Mouse (Mus musculus): ENCODE results near the gene Nfkbid. TPM values are rescaled to one million over a fixed set of nuclear protein-coding genes. Genes with fewer than 3 reads are reported as not detected.

Nfkbid gene
- polyA plus RNA-seq, 1 experiment, result 8.6 TPM

DNA sequence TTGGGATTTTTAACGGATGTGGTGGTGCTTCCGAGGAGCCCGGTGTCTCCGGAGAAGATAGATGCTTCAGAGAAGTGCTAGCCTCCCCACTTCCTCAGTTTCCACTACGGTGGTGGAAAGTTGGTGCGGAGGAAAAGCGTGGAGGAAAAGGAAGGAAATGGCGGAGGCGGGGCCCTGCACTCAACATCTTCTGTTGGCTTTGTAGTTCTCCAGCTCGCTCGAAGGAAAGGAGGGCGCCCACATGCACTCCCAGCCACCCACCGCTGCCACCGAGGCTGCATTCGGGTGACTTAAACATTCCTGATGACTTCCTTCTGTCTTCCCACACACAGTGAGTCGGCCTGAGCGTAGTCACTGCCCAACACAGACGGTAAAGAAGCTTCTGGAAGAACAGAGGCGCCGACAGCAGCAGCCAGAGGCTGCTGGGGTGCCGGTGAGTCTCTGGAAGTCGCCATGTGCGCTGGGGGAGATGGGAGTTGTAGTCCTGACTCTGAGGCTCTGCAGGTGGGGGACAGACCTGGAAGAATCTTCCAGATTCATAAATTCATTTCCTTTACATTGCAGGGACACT is 1.6 kb downstream of the Nfkbid start:
- 35% methylated on average over 23 of the region's 23 CpGs for WGBS
- no peak for DNase-seq (ENCODE audit: low read depth, low spot score)

DNA sequence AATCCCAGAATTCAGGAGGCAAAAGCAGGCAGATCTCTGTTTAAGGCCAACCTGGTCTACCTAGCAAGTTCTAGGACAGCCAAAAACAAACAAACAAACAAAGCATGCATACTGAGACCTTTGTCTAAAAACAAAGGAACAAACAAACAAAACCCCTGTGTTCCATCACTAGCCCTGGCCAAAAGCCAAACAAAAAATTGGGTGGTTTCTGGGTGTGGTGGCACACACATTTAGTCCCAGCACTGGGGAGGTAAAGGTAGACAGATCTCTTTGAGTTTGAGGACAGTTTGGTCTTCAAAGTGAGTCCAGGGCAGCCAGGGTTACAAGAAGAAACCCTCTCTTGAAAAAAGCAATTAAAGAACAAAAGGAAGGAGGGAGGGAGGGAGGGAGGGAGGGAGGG is 7.8 kb downstream of the Nfkbid start:
- no peak for DNase-seq (ENCODE audit: low read depth, low spot score)

DNA sequence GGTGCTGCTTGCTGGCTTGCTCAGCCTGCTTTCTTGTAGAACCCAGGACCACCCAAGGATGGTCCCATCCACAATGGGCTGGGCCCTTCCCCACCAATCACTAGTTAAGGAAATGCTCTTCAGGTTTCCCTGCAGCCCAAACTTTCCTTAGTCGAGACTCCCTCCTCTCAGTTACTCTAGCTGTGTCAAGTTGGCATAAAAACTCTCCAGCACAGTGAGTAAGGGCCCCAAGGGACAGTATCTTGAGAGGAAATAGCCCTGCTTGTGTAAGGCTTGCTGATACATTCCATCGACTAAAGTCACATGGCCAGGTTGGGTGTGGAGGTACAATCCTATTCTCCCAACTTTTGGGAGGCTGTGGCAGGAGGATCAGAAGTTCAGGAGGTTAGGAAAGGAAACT is 8.7 kb downstream of the Nfkbid start:
- DNase-seq (ENCODE audit: low read depth, low spot score), result no peak
- 26% methylated on average over 2 of the region's 2 CpGs for WGBS

DNA sequence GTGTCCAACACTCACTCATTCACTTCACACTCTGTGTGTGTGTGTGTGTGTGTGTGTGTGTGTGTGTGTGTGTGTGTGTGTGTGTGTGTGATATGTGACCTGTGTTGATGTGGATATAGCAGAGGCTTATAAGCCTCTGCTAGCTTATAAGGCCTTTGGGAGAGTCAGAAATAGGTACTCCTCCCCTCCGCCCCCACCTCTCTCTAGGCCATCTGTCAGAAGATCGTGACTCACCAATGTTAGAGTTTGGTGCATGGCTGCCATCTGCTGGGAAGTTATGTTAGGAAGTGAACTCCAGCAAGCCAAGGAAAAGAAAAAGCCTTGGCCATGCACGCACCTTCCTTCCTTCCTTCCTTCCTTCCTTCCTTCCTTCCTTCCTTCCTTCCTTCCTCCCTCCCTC is 10.3 kb downstream of the Nfkbid start:
- DNase-seq (ENCODE audit: low read depth, low spot score), result no peak
- 8% methylated on average over 3 of the region's 3 CpGs for WGBS

DNA sequence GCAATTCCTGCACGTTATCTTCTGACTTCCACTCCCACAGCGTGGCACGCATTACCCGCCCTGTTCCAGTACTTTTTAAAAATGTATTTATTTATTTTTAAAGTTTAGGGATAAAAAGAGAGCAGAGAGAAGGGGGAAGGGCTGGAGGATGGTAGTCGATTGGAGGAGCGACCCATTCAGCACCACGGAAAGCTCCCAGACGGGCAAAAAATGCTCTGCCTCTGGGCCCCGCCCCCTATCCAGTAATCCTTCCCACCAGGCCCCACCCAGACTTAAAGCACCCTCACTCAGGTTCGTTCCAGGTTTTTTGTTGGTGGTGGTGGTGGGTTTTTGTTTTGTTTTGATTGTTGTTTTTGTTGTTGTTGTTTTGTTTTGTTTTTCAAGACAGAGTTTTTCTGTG is 12.7 kb downstream of the Nfkbid start:
- 4% methylated on average over 10 of the region's 10 CpGs for WGBS
- no peak for DNase-seq (ENCODE audit: low read depth, low spot score)

DNA sequence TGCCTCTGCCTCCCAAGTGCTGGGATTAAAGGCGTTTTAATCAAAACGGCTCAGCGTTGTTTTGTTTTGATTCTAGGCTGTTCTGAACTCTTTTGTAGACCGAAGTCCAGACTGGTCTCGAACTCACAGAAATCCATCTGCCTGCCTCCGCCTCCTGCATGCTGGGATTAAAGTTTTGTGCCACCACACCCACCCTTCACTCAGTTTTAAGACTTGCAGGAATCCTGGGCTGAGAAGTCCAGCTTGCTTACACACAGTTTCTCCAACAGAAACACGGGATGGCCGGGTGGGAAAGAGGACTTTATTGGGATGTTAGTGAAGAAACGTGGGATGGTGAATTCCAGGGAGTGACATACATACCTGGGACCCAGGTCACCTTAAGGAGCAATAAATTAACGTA is 13.2 kb downstream of the Nfkbid start:
- 64% methylated on average over 10 of the region's 10 CpGs for WGBS
- no peak for DNase-seq (ENCODE audit: low read depth, low spot score)

DNA sequence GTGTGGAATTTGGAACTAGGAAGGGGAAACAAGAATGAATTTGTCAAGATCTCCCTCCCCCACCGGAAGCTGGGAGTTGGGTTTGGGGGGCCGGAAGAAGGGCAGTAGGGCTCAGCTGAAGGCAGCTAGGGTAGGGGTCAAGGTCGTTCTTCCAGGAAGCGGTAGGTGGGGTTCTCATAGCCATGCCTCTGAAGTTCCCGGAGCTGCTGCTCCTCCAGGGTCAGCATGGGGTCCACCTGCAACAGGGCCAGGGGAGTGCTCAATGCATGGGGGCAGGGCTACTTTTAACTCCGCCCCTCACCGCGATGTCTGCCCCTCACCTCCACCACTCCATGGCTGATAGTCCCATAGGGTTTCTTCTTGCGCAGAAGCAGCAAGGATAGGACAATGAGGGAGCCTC is 13.6 kb downstream of the Nfkbid start:
- no peak for DNase-seq (ENCODE audit: low read depth, low spot score)
- WGBS, result 46% methylated on average over 9 of the region's 9 CpGs

DNA sequence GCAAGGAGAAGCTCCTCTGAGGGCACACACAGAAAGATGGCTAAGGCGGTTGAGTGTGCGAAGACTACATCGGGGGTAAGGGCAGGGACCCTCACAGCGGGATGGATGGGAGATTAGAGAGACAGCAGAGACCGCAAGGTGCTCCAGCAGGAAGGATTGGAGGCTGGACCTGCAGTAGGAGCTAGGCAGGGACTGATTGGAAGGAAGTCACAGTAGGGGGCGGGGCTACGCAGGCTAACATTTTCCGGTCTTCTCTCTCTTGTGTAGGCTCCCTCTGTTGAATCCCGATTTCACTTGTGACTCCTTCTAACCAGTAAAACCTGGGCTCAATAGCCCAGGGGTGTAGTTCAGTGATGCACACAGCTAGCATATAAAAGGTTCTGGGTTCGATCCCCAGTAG is 15.3 kb downstream of the Nfkbid start:
- DNase-seq (ENCODE audit: low read depth, low spot score), result no peak
- 27% methylated on average over 10 of the region's 10 CpGs for whole genome bisulfite sequencing

DNA sequence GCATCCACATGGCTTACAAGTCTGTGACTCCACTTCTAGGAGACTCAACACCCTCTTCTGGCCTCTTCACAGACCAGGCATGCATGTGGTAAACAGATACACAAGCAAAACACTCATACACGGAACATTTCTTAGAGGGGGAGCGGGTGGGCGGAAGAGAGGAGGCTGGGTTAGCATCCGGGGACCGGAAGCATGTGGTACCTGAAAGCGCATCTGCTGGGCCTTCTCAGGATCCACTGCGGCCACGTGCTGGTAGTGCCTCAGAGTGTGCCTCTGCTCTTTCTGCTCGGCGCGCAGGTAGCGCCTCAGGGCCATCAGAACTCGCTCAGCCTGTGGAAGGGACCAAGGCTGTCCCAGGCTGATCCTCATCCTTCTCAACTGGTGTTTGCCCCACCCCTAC is 18.2 kb downstream of the Nfkbid start:
- no peak for DNase-seq (ENCODE audit: low read depth, low spot score)
- WGBS, result 77% methylated on average over 13 of the region's 13 CpGs

DNA sequence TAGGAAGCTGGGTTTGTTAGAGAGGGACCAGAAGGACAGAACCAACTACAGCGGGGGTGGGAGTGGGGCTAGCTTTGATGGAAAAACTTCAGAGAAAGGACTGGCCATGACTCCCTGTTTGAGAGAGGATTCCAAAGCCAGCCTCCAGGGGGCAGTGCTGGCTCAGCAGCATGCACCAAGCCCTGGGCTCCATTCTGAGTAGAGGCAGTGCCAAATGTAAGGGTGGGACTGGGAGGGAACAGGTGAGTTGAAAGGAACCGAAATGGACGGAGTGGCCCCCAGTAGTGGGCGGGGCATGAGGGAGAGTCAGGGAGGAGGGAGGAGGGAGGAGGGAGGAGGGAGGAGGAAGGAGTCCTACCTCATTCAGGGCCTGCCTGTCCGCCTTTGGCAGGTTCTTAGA is 19.2 kb downstream of the Nfkbid start:
- DNase-seq (ENCODE audit: low read depth, low spot score), result no peak
- WGBS, result 16% methylated on average over 4 of the region's 5 CpGs

DNA sequence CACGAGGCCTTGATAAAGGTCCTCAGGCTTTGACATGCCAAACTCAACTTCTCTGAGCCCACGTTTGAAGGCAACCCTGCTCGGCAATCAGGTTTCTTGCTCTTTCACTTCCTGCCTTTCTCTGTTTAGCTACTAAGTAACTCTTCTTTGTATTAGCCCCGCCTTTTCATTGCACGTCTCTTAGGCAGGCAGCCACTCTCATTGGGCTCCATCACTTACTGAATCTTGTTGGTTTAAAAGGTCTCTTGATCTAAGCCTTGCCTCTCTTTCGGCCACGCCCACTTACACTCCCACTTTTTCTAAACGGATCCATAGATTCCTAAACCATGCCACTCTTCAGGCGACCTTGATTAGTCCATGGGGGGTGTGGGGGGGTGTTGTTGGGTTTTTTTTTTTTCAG is 22.2 kb downstream of the Nfkbid start:
- 23% methylated on average over 9 of the region's 9 CpGs for WGBS
- DNase-seq (ENCODE audit: low read depth, low spot score), result no peak

DNA sequence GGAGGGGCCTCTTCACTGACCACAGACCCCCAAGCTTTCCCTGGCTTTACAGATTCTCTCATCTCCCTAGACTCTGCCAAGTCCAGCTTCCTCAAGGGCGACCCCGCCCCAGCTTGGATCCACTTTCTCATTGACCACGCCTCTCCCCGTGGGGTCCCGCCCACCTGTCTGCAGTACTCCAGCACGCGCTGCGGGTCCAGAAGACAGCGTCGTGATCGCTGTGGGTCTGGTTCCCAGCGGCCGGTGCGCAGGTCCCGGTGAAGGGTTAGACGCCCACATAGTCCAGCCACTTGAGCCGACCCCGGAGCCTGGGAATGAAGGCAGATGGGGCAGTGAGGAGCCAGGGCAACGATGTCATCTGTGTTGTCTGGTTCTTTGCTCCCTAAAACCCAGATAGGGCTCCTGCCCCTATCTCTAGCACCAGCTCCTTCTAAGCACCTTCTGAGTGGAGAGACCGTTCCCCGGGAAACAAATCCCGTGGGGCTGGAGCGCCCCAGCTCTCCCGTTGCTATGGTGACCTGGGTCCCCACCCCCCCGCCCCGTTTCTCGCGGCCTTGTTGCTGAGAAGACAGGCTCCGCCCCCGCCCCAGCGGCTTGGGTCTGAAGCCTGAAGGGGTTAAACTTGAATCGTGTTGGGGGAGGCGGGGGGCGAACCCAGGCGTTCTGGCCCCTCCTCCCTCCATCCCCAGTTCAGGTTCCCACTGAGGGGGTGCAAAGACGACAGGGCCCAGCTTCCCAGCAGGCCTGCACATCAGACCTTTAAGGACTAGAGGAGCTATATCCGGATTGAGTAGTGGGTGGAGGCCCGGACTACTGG is 22.8 kb downstream of the Nfkbid start:
- DNase-seq (ENCODE audit: low read depth, low spot score), result no peak
- WGBS, result 3% methylated on average over 38 of the region's 38 CpGs

DNA sequence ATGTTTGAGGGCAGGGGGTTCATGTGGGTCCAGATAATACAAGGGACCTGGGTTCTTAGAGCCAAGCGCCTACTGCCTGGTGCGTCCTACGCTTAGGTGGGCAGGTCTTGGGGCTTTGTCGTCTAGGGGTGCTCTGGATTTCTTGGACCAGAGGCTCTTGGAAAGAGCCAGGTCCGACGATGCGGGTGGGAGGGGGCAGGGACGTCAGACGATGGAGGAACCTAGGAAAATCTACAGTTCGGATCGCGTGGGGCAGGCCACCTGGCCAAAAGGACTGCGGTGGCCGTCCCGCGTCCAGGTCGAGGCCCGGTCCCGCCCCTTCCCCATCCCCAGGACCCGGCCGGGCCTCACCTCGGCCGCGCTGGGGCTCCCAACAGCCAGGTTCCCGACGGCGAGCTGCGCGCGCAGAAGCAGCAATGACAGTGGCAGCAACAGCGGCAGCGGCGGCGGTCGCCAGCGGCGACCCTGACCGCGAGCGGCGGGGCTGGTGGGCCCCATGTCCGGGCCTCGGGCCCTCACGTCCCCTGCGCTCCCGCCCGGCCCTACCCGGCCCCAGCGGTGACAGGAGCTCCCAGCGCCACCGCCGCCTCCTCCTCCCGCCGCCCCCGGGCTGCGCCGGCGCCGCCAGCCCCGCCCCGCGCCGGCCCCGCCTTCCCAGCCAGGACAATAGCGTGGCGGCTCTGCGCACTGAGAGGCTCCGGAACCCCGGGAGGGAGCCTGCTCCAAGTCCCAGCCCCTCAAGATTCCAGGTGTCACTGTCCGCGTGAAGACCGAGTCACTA is 23.6 kb downstream of the Nfkbid start, which contains the start of gene Aplp1:
Gene Aplp1, minus strand, starts transcription at position 565 of the 781 bp plus-strand sequence.
- WGBS, result 2% methylated on average over 71 of the region's 72 CpGs
- no peak for DNase-seq (ENCODE audit: low read depth, low spot score)

DNA sequence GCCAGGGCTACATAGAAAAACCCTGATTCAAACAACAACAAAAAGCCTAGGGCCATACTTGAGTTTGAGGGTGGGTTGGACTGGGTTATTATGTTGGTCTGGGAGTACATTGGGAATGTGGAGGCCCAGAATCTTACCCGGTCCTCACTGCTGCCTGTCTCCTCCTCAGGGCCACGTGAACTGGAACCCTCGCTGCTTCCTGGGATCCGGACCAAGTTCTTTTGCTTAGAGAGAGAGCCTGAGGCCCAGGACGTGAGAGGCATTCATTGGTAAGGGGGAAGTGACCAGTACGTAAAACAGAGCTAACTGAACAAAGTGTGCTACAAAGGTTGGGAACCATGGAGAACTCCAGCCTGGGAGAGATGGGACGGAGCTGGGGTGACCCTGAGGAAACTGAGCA is 28.7 kb downstream of the Nfkbid start:
- DNase-seq (ENCODE audit: low read depth, low spot score), result no peak
- WGBS, result 74% methylated on average over 7 of the region's 7 CpGs

DNA sequence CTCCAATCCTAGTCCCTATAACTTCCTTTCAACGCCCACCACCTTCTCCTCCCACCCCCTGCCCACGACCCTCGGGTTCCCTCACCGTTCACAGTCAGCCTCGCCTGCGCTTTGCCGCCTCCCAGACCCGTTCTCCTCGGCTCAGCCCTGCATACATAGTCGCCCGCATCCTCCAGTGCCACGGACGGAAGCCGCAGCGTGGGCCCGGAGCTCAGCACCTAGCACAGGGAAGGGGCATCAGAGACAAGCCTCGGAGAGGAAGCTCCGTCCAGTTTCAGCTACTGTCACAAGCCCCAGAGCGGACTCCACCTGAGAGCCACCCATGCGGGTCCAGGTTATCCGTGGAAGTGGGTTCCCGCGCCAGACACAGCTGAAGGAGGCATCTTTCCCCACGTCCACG is 31.8 kb downstream of the Nfkbid start:
- 20% methylated on average over 25 of the region's 25 CpGs for WGBS

DNA sequence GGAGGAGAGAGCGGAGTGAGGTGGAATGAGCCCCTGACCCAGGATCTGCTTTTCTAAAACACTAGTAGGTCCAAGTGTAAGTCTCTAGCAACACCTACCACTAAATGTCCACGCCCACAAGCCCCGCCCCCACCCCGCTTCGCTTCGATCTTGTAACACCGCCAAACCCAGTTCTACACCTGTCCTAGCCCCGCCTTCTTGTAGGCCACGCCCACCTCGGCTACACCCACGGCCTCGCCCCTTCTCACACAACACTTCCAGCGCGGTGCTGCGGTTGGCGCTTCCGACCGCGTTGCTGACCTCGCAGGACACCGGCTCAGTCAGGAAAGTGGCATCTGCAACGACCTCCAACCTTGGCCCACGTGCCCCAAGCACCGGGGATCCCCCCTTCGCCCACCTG is 32.2 kb downstream of the Nfkbid start:
- no peak for DNase-seq (ENCODE audit: low read depth, low spot score)
- WGBS, result 3% methylated on average over 25 of the region's 25 CpGs

More for the DNA sequence above, 31.8 kb downstream of the Nfkbid start:
- no peak for DNase-seq (ENCODE audit: low read depth, low spot score)

DNA sequence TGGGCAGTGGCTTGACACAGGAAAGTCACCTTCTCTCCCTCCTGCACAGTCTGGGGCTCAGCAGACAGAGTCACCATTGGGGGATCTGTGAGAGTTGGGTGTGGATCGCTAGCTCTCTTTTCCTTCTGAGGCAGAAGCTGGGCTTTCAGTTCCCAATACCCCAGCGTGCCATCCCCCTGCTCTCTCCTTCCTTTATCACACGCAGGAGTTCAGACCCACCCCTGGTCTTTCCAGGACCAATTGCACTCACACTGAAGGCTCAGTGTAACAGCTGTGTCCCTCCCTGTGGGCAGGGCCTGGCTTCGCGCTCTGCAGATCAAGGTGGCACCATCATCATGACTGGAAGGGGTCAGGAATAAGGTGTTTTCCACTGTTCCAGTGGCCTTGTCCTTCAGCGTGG is 32.7 kb downstream of the Nfkbid start:
- no peak for DNase-seq (ENCODE audit: low read depth, low spot score)
- WGBS, result 6% methylated on average over 6 of the region's 6 CpGs

DNA sequence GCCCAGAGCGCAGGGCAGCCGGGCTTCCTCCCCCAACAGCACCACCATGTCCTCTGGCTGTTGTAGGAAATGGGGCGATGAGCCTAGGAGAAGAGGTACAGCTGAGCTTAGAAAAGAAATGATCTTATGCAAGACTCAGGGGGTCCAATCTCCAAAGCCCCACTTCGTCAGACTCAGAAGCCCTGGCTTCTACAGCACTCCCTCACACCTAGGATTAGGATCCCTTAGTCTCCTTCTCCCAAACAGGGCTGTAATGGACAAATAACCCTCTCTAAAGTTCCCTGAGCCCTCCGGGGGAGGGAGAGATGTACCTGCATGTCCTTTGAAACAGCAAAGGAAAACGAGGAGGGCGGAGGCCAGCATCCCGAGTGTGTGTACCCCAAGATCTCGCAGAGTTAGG is 35.0 kb downstream of the Nfkbid start:
- WGBS, result 6% methylated on average over 9 of the region's 9 CpGs
- DNase-seq (ENCODE audit: low read depth, low spot score), result no peak

DNA sequence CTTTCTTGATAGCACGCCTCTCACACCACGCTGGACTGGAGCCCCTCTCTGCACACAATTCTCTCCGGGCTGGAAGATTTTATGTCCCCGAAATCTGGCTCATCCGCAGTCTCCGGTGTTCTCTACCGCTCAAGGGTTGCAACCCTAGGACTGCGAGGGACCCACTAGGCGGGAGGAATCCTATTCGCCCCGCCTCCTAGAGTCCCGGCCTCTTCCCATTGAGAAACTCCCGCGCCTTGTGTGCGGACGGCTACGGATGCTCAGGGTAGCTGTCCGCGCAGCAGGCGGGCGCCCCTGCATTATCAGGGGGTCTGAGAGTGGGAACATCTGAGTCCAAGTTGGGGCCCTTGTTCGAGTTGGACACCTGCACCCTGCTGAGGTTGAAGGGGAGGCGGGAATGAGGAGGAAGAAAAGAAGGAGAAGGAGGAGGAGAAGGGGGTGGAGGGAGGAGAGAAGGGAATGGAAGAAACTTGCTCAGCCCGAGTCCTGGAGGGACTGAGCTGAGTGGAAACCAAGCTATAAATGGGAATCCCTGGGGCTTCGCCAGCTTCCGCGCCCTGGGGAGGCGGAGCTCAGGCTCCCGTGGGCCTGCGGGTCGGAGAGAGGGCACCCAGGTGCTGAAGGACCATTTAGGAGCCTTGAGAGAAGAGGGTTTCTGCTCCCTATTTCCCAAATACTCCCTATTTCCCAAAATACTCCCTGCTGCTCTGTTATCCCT is 35.5 kb downstream of the Nfkbid start:
- no peak for DNase-seq (ENCODE audit: low read depth, low spot score)
- 2% methylated on average over 31 of the region's 31 CpGs for WGBS

DNA sequence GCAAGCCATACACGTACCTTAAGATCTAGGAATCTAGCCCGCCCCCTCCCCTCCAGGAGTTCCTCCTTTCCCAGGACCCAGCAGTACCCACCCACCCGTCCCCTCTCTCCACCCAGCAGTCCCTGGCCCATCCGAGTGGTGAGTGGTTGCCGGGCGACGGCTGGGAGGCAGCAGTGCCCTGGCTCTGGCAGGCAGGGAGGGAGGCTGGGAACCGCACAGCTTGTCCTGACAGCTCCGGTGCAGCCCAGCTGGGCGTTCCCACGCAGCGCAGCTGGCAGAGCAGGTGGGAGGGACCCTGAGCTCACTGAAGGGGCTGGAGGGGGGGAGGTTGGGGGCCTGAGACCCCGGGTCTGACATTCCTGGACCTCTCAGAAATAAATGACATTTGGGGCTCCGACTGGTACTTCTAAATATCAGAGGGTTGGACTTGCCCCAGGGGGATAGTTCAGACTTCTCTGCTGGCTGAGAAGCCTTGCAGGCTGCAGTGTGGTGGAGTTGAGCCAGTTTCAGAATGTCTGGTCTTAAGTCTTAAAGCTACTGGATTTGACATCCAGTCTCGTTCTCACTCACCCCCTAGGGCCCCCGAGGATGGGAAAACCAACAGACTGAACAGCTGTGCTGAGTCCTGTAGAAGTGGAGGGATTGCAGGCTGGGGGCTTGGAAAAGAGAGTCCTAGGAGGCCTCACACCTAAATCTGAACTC is 36.2 kb downstream of the Nfkbid start, which contains the start of the genes Kirrel2 and Nphs1:
Gene Kirrel2, minus strand, starts transcription at position 62 of the 702 bp plus-strand sequence.
Gene Nphs1, plus strand, starts transcription at position 687 of the 702 bp plus-strand sequence.
- no peak for DNase-seq (ENCODE audit: low read depth, low spot score)
- WGBS, result 4% methylated on average over 15 of the region's 16 CpGs
